Mouse (Mus musculus): Measurements from ENCODE around the gene Olfr763.
"Not testable (repeated sequence)": the region's sequence is repeated elsewhere in the genome, so short reads cannot be mapped to it uniquely, and the experiment has no call there.

Olfr763 gene

GRCm38 (mm10) chr10:129039796-129040195 is 29.2 kb downstream of the Olfr763 start, which contains the start of gene Olfr764-ps1:
Gene Olfr764-ps1 (minus strand): TSS chr10:129039896.
- DNase-seq (ENCODE audit: low read depth) = no peak

- DNase-seq (ENCODE audit: low read depth) = not testable (repeated sequence)
These were observed 39.3 kb downstream of the Olfr763 start, which contains the start of gene Olfr765 for GRCm38 (mm10) chr10:129049898-129050297. Gene Olfr765 (minus strand): TSS chr10:129049998.

Measured in c-Kit-positive CD71-negative TER-119-negative erythroid progenitor cells, embryonic 14.5 days (primary cell).